Mouse (Mus musculus) cerebellum, adult 18-20 months (tissue): ENCODE data around the gene E130309D02Rik.

Experiments
- DNase-seq, 2 experiments: peaks; one replicate each; pipeline ENCODE4 v3.0.0; 2021

The E130309D02Rik gene

DNA sequence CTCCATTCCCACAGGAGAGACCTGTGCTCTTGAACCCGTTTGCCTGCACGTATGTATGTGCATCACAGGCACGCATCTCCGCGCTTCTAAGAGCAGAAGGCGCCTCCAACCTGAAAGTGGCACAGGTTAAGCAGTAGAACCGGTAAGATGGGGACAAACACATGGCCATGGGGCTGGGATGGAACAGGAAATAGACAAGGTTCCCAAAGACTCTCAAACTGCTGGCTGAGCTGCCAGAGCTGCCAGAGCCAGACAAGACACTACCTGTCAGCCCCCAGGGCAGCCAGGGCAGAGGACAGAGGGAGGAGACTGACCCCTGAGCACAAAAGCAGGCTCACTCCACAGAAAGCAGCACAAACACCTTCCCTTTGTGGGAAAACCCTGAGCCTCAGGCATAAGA lies 5.2 kb downstream of the E130309D02Rik start:
- DNase-seq, result no peak

DNA sequence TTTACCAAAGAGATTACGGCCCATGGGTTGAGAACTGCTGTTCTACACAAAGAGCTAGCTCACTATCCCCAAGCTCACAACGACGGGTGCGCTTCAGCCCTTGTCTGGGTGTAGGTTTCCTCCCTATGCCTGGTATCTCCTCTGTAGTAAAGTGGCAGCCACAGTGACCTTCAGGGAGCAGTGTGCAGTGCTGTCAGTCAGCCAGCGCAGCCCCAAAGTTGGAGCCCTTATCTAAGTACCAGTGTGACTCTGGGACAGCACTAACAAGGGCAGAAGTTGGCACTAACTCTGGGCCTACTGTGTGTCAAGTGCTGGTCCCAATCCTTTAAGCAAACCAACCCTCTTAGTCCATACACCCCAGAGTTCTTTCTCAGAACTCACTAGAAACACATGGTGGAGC lies 6.3 kb downstream of the E130309D02Rik start:
- DNase-seq, result no peak

DNA sequence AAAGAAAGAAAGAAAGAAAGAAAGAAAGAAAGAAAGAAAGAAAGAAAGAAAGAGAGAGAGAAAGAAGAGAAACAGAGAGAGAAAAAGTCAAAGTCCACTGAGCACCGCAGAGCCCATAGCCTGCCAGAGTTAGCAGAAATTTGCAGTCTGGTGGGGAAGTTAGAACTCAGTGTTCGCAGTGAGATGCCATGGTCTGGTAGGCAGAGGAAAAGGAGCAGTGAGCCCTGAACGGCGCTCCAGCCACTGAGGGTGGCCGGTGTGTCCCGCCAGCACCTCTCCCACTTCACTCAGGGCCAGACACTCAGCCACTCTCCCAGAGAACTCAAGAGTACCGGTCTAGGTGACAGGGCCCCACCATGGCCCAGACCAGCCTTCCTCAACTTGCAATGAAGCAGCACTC lies 10.9 kb downstream of the E130309D02Rik start:
- DNase-seq, result no peak

DNA sequence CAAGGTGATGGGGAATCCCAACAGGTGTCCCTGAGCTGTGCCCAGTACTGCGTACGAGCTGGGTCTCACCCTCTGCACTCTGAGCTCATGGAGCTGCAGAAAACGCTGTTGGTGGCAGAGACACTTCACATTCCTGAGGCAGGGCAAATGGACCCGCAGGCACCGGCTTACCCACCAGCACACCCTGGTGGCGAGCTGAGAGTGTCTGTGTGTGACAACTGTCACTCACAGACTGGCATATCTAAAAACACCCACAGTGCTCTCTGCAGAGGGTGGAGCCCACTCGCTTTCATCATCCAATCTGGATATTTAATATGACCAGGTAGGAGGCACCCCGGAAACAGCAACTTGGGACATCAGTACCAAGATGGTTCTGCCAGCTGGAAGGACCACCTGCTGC lies 13.9 kb downstream of the E130309D02Rik start:
- DNase-seq, result no peak

DNA sequence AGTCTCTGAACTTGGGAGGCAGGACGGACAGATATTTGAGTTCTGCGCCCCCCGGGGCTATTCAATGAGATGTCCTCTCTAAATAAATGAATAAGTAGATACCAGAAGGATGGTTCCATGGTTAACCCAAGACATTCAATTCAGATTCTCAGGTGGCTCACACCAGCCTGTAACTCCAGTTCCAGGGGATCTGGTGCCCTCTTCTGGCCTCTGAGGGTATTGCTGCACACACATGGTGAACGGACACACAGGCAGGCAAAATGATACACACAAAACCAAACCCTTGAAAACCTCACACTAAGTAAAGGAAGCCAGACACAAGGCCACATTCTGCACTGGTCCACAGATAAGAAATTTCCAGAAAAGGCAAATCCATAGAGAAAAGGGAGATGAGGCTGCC lies 15.5 kb downstream of the E130309D02Rik start:
- DNase-seq, result peak; percentile 43 to 66

DNA sequence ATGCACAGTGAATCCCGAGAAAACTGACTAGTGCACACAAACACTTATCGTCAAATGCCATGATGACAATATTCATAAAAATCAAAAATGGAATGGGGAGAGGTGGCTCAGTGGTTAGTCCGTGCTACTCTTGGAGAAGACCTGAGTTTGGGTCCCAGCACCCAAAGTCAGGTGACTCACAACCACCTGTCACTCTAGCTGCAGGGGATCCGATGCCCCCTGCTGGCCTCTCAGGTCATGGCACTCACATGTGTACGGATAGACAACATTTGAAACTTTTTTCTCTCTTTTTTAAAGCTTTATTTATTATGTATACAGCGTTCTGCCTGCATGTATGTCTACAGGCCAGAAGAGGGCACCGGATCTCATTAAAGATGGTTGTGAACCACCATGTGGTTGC lies 16.8 kb downstream of the E130309D02Rik start:
- no peak for DNase-seq

DNA sequence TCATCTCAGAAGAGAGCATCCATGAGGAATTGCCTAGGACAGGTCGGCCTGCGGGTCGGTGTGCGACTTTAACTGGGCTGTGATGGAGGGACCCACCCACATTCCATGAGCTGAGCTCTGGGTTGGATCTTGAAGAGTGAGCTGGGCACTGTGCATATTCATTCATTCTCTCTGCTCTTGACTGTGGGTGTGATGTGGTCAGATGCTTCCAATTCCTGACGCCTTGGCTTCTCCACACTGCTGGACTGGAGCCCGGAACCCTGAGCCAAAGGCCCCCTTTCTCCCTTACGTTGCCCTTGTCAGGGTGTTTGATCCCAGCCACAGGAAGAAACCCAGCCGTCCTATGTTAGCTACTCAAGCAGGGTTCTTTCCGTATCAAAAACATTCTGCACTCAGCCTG lies 17.2 kb downstream of the E130309D02Rik start:
- DNase-seq, result no peak

DNA sequence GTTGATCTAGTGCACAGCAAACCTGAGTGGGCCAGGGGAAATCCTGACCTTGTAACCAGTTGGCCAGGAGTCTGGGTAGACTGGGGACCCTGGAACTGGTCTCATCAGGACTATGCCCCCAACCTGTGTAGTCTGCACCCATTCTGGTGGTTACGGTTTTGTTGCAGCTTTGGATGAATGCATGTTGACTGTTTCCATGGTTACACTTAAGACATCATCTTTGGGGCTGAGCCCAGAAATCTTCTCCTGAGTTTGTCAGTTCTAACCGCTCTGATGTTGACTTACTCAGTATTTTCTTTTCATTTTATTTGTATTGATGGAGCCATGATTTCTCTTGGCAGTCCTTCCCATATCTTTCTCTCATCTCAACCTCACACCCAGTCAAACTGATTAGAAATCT lies 19.8 kb downstream of the E130309D02Rik start:
- no peak for DNase-seq

DNA sequence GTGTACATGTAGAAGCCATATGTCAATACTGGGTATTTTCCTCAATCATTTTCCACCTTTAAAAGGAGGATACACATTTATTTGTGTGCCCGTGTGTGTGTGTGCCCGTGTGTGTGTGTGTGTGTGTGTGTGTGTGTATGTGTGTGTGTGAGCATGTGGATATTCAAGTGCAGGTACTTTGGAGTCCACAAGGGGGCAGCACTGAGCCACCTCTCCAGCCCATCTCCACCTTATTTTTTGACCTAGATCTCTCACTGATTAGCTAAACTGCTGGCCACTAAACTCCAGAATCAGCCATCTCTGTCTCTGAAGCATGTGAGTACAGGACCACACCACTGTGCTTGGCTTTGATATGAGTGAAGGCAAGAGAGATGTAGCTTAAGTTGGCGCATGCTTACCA lies 20.3 kb downstream of the E130309D02Rik start:
- DNase-seq, result no peak

DNA sequence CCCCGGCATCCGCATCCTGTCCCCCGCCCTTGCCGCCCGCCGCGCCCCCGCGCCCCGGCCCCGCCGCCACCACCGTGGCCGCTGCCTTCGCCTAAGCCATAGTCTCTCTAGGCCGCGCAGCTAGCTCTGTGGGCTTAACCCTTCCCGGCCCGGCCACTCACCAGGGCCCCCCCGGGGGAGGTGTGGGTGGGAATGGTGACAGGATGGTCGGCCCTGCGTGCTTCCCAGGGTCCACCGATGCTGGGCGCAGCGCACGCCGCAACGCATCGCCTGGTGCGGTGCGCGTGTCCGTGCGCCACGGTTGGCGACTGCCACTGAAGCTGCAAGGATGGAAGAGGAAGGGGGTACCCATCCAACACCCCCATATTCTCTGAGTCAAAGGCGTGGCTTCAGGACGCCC lies 21.8 kb downstream of the E130309D02Rik start, which contains the start of gene Zfp853:
Gene Zfp853 (minus strand): TSS at position 220 of the 400 bp plus-strand sequence.
- DNase-seq, result no peak

DNA sequence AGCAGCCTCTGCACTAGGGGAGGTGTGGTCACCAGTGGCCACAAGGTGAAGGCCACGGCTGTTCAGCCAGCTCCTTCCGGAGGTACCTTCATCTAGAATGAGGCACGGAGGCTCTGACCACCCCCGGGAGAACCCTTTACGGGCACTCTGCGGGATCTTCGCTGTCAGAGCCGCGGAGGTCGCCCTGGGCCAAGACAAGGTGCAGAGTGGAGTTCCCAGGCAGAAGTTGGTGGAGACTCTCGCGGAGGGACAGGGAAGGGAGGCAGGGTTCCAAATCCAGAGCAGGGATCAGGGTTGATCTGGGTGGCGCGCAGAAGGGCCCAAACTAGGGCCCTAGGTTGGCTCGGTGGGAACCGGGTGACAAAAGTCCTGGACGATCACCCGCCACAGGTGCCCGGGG lies 22.3 kb downstream of the E130309D02Rik start:
- no peak for DNase-seq

DNA sequence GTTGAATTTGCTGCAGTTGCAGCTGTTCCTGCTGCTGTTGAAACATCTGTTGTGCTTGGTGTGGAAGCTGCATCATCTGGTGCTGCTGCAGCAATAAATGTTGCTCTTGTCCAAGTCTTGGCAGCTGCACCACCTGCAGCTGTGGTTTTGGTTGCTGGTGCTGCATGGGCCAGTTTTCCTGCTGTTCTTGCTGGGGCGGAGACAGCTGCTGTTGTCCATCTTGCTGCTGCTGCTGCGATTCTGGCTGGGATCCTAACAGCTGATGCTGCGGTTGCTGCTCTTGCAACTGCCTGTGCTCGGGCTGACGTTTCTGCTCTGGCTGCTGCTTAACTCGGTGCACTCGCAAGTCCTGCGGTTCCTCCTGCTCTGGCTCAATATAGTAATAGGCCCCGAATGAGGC lies 25.9 kb downstream of the E130309D02Rik start:
- no peak for DNase-seq

DNA sequence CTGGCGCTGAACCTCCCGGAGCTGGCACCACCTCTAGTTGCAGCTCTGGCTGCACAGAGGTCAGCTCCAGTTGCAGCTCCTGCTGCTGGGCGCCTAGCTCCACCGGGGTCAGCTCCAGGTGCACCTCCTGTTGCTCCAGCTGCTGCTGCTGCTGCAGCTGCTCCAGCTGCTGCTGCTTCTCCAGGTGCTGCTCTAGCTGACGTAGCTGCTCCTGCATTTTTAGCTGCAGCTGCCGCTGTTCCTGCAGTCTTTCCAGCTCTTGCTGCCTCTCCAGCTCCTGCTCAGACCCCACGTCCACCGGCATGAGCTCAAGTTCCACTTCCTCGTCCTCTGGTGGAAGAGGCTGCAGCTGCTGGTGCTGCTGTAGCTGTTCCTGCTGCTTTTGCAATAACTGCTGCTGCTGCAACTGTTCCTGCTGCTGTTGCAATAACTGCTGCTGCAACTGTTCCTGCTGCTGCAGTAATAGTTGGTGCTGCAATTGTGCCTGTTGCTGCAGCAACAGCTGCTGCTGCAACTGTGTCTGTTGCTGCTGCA lies 26.7 kb downstream of the E130309D02Rik start:
- no peak for DNase-seq

DNA sequence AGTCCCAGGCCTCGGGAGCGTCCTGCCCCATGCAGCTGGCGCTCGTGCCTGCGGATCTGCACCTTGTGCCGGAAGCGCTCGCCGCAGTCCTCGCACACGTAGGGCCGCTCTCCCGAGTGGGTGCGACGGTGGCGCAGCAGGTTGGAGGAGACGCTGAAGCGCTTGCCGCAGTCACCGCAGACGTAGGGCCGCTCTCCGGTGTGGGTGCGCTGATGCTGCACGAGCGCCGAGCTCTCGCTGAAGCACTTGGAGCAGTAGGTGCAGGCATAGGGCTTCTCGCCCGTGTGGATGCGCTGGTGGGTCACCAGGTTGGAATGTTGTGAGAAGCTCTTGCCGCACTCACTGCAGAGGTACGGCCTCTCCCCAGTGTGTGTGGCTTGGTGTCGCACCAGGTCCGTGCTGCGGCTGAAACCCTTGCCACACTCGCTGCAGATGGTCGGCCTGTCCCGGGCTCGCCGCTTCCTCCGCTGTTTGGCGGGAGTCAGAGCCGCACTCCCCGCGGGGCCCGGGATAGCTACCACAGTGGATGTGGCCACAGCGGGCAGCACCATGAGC lies 27.3 kb downstream of the E130309D02Rik start:
- peak; percentile 45 to 69 for DNase-seq

DNA sequence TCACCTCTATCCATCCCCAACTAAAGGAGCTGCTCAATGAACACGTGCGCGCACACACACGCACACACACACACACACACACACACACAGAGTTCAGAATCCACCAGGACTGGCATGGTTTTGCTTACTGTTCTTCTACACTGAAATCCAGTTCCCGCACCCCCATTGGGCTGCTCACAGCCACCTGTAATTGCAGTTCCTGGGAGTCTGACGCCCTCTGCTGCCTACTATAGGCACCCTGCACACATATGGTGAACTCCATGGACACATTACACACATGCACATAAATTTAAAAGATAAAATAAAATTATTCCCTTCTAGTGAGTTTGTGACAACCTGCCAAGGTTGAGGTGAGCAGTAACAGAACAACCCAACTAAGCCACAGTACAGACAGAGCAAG lies 30.4 kb downstream of the E130309D02Rik start:
- DNase-seq, result no peak

DNA sequence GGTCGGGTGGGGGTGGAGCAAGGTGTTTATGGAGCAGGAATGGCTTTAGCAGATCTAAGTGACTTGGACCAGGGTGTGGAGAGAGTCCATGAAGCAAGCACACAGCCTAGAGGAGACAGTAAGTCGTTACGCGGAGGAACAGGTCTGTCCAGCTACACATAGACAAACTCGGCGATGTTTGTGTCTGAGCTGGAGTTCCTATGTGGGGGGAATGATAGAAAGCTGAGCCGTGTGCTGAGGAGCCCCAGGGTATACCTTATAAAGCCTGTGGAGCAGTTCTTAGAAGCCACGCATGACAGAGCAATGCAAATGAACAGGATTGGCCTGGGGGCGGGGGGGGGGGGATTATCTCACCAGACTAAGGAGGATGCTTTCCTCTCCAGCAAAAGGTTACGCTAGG lies 35.9 kb downstream of the E130309D02Rik start:
- DNase-seq, result no peak

DNA sequence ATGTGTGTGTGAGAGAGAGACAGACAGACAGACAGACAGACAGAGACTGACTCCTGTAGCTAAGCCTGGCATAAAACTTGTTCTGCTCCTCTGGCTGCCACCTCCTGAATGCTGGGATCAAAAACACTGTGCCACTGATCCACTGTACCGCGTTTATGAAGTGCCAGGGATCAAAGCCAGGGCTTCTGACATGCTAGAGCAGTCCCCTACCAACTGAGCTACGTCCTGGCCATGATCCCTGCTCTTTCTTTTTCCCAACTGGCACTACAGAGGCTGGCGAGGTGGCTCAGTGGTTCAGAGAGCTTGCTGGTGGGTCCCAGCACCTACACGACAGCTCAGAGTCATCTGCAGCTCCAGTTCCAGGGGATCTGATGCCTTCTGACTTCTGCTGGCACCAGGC lies 39.4 kb downstream of the E130309D02Rik start:
- no peak for DNase-seq

DNA sequence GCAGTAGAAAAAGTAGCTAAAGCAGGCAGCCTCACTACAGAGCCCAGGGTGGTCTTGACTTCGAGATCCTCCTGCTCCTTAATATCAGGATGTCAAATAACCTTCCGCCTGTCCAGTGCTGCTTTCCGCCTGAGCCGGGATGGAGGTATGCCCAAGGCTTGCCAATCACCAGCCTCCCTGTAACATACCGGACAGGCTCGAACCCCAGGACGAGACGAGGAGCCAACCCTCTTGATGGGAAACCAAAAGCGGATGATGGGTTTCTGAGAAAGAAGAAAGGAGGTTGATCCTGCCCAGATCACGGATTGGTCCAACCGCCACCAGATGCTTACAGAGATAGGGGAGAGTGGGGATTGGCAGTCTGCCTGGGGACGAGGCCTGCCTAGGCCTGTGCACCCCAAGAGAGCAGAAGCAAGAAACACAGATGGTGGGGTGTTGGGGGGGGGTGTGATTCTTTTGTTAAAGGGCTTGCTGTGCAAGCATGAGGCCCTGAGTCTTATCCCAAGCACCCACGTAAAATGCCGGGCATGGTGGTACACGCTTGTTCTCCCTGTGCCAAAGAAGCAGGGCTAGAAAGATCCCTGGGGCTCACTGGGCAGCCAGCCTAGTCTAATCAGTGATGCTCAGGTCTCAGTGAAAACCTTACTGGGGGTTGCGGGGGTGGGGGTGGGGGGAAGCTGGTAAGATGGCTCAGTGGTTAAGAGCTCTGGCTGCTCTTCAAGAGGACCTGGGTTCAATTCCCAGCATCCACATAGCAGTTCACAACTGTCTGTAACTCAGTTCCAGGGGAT lies 42.4 kb downstream of the E130309D02Rik start:
- DNase-seq, result no peak

DNA sequence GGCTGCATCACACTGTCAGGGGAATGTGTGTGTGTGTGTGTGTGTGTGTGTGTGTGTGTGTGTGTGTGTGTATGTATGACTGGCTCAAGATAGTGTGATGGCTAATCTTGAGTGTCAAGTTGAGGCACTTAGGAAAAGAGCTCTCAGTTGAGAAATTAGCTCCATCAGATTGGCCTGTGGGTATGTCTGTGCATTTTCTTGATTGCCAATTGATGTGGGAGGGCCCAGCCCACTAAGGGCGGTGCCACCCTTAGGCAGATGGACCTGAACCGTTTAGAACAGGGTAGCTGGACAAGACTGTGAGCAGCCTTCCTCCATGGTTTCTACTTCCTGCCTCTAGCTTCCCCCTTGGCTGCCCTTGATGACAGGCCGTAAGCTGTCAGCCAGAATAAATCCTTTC lies 43.1 kb downstream of the E130309D02Rik start:
- no peak for DNase-seq

DNA sequence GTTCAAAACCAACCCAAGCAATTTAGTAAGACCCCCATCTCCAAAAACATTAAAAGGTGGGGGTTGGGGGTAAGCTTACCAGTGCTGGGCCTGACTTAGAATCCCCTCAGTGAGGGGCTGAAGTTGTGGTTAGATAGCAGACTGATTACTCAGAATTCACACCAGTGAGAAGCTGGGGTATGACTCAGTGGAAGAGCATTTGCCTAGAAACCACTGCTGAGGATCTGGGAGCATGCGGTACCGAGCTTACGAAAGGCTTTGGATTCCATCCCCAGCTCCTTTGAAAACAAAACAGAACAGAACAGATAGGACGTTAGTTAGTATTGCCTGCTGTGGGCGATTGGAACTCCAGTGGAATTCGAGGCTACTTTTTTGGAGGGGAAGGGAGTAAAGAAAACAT lies 43.5 kb downstream of the E130309D02Rik start:
- no peak for DNase-seq

DNA sequence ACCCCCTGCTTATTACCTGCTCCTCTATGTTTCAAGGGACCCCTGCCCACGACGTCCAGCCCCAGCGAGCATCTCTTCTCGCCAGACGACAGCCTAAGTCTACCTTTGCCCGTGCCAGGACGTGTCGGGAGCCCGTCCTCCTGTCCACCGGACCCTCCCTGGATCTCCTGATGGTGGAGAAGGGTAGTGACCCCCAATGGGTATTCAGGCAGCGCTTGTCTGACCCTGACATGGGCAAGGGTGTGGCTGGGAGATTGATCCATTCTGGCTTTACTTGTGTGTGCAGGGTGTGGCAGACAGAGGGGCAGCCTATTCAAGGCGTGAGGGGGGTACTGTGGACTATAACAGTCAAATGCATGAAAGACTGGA lies 45.0 kb downstream of the E130309D02Rik start:
- DNase-seq, result no peak

DNA sequence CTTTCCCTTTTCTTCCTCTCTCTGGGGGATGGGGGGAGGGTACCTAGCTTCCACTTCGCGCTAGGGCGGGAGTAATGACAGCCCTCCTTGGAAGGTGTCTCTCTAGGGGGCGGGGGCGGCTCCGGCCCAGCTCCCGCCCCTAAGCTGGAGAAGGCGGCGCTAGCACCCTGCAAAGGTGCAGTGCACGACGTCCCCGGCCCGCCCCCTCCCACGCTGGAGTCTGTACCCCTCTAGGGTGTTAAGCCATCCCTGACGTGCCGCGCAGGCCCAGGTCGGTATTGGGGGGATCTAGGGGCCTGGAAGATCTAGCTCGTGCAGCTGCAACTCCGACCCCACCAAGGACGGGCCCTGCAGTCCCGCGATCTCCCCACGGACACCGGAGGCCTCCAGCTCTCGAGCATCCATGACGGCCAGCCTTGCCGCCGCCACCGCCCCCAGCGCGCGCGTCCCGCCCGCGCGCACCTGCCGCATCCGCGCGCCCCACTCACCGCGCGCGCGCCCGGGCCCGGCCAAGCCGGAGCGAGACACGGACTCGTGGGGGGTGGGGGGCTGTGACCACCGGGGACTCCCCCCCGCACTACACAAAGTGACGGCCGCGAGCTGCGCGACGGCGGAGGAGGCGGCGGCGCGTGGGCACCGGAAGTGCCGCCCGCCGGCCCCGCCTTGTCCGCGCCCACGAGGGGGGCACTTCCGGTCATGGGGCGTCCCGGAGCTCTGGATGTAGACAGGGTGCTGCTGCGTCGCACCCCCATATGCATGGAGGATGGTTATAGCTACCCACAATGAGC lies 45.6 kb downstream of the E130309D02Rik start, which contains the start of gene Zfp316:
Gene Zfp316 (minus strand): TSS at position 660 of the 788 bp plus-strand sequence.
- peak; percentile 73 to 89 for DNase-seq

DNA sequence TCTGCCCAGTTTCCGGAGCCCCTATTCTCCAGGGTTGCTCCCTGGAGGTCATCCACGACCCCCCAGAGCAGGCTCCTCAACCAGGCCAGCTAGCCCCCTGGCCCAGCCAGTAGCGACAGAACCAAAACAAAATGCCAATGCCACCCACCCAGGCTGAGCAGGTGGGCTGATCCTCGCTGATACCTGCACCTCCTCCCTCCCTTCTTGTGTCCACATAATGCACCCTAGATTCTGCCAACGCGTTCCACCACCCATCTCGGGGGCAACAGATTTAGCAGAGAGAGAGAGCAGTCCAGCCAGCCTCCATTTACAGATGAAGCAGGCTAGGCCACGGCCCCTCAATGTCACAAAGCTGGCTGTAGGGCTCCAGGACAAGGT lies 46.2 kb downstream of the E130309D02Rik start:
- DNase-seq, result no peak

DNA sequence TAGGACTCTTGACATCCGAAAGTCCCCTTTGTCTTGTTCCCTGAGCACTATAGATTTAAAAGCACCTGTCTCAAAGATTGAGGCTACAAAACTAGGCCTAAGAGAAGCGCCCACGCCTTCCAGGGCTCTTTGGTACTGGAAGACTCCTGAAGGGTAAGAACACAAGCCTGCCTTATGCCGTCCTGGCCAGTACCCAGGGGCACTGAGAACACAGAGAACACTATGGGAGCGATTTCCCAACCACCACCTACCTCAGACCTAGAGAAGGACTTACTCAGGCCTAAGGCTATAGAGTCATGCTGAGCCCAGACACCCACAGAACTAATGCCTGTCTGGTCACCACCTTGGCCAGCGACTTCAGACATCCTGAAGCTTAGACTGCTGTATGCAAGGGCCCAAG lies 48.4 kb downstream of the E130309D02Rik start:
- no peak for DNase-seq
